Mouse (Mus musculus): ENCODE data around the gene Macf1. TPM values are rescaled to one million over a fixed set of nuclear protein-coding genes. Genes with fewer than 3 reads are reported as not detected.
"Not testable (repeated sequence)": the region's sequence is repeated elsewhere in the genome, so short reads cannot be mapped to it uniquely, and the experiment has no call there.

Gene Macf1
- polyA plus RNA-seq, 2 experiments = 79.8 to 103 TPM

DNA sequence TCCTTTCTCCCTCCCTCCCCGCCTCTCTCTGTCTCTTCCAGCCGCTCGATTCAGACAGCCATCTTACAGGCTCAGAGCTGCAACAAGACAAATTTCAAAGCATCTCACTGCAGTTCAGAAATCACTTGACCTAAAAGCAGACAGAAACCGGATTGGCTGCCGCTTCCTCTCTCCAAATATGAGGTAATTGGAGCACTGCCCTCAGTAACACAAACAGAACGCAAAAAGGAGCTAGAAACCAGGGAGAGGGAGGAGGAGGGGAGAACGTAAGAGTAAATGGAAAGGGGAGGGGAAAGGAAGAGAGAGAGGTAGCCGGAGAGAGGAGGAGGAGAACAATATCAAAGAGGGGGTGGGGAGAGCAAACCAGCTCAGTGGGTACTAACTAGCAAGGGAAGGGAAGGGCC is 156.6 kb downstream of the Macf1 start:
- Histone ChIP-seq H3K27ac (replicated peaks; ENCODE audit: low read depth, low read length) (peak overlapping the region; percentile 21), H3K9ac (ENCODE audit: low read depth, low read length, severe bottlenecking) (peak overlapping the region; percentile 46), H3K36me3 (ENCODE audit: control insufficient read depth, insufficient read depth, low read length) (no peaks in the 10 kb centered on the region), H3K27me3 (ENCODE audit: control insufficient read depth, insufficient read depth, low read length) (no peaks in the 10 kb centered on the region), H3K4me2 (replicated peaks; ENCODE audit: low read depth, low read length, severe bottlenecking) (peak overlapping the region; percentile 48), H3K4me1 (ENCODE audit: control insufficient read depth, insufficient read depth, low read length) (peaks cover 17% of the 10 kb centered on the region), H3K9me3 (ENCODE audit: control insufficient read depth, low read length) (no peaks in the 10 kb centered on the region), H3K4me3 (replicated peaks; ENCODE audit: low read length) (peak overlapping the region; percentile 27)
- ATAC-seq (ENCODE audit: low FRiP score, low read depth) (peak; percentile 58; the same call in 1 of the 2 replicates), DNase-seq (ENCODE audit: low spot score) (peak; percentile 9)
- no peak for TF ChIP-seq POLR2A (IDR thresholded peaks at IDR 0.05; ENCODE audit: borderline replicate concordance, extremely low read depth, insufficient read depth, insufficient read length)
- WGBS = 3% methylated on average over 8 of the region's 8 CpGs

DNA sequence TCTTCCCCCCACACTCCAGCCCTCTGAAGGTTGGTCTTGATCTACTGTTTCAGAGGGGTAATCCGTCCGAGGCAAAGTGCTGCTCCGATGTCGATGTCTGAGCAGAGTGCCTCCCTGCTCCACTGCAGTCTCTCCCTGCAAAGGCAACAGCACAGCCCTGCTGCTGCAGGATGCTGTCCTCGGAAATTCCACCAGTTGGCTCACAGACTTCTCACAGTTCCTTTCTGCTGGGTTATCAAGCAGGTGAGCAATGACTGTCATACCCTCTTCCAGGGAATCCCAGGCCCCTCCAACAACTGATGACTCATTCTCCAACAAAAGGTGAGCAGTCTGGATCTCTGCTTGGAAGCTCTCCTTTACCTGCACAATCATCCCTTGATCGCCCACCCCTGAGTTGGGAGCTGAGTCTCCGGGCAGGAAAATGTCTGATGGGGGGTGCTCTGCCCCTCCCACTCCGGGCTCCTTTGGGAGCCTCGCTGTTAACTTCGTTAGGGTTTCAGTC is 157.3 kb downstream of the Macf1 start:
- Histone ChIP-seq H3K9ac (ENCODE audit: low read depth, low read length, severe bottlenecking) (peak overlapping the region; percentile 46), H3K4me3 (replicated peaks; ENCODE audit: low read length) (peak overlapping the region; percentile 27), H3K36me3 (ENCODE audit: control insufficient read depth, insufficient read depth, low read length) (no peaks in the 10 kb centered on the region), H3K9me3 (ENCODE audit: control insufficient read depth, low read length) (no peaks in the 10 kb centered on the region), H3K27ac (replicated peaks; ENCODE audit: low read depth, low read length) (0 out of 2 replicates have a peak overlapping the region, but pooled peaks have one; percentile 21), H3K4me2 (replicated peaks; ENCODE audit: low read depth, low read length, severe bottlenecking) (peak overlapping the region; percentile 48), H3K4me1 (ENCODE audit: control insufficient read depth, insufficient read depth, low read length) (peaks cover 17% of the 10 kb centered on the region), H3K27me3 (ENCODE audit: control insufficient read depth, insufficient read depth, low read length) (no peaks in the 10 kb centered on the region)
- 38% methylated on average over 10 of the region's 10 CpGs for WGBS
- DNase-seq (ENCODE audit: low spot score) (no peak), ATAC-seq (ENCODE audit: low FRiP score, low read depth) (no peak)
- TF ChIP-seq POLR2A (IDR thresholded peaks at IDR 0.05; ENCODE audit: borderline replicate concordance, extremely low read depth, insufficient read depth, insufficient read length) = no peak

DNA sequence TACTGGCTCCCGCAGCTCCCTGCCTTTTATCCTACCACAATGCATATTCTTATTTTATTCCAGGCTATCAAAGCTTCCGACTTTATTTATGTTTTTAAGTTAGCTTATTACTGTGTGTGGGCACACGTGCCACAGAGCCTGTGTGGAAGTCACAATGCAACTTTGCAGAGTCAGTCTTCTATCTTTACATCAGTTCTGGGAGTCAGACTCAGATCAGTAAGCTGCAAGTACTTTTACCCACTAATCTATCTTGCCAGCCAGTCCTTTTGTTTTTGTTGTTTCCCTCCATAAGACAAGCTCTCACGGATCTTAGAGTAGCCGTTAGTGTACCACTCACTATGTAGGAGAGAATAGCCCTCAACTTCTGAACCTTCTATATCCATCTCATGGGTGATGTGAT is 159.4 kb downstream of the Macf1 start:
- no peaks in the 10 kb centered on the region for H3K27me3 ChIP-seq (ENCODE audit: control insufficient read depth, insufficient read depth, low read length)
- H3K36me3 ChIP-seq (ENCODE audit: control insufficient read depth, insufficient read depth, low read length) = no peaks in the 10 kb centered on the region
- H3K27ac ChIP-seq (replicated peaks; ENCODE audit: low read depth, low read length) = no peak overlapping the region
- 89% methylated on average over 5 of the region's 5 CpGs for WGBS
- peaks cover 17% of the 10 kb centered on the region for H3K4me1 ChIP-seq (ENCODE audit: control insufficient read depth, insufficient read depth, low read length)
- H3K9me3 ChIP-seq (ENCODE audit: control insufficient read depth, low read length) = no peaks in the 10 kb centered on the region
- TF ChIP-seq POLR2A (IDR thresholded peaks at IDR 0.05; ENCODE audit: borderline replicate concordance, extremely low read depth, insufficient read depth, insufficient read length) = no peak
- no peak overlapping the region for H3K4me3 ChIP-seq (replicated peaks; ENCODE audit: low read length)
- H3K4me2 ChIP-seq (replicated peaks; ENCODE audit: low read depth, low read length, severe bottlenecking) = no peak overlapping the region
- ATAC-seq (ENCODE audit: low FRiP score, low read depth) (no peak), DNase-seq (ENCODE audit: low spot score) (no peak)
- H3K9ac ChIP-seq (ENCODE audit: low read depth, low read length, severe bottlenecking) = no peak overlapping the region

DNA sequence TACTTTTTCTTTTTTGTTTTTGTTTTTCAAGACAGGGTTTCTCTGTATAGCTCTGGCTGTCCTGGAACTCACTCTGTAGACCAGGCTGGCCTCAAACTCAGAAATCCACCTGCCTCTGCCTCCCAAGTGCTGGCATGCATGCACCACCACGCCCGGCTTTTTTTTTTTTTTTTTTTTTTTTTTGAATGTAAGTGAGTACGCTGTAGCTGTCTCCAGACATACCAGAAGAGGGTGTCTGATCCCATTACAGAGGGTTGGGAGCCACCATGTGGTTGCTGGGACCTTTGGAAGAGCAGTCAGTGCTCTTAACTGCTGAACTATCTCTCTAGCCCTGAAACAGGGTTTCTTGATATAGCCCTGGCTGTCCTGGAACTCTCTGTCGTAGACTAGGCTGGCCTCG is 164.0 kb downstream of the Macf1 start:
- H3K36me3 ChIP-seq (ENCODE audit: control insufficient read depth, insufficient read depth, low read length); H3K27ac ChIP-seq (replicated peaks; ENCODE audit: low read depth, low read length); H3K4me2 ChIP-seq (replicated peaks; ENCODE audit: low read depth, low read length, severe bottlenecking); ATAC-seq (ENCODE audit: low FRiP score, low read depth); DNase-seq (ENCODE audit: low spot score); H3K9ac ChIP-seq (ENCODE audit: low read depth, low read length, severe bottlenecking); H3K4me3 ChIP-seq (replicated peaks; ENCODE audit: low read length); H3K27me3 ChIP-seq (ENCODE audit: control insufficient read depth, insufficient read depth, low read length); H3K9me3 ChIP-seq (ENCODE audit: control insufficient read depth, low read length); H3K4me1 ChIP-seq (ENCODE audit: control insufficient read depth, insufficient read depth, low read length): not testable (repeated sequence)
- 86% methylated on average over 5 of the region's 5 CpGs for WGBS

DNA sequence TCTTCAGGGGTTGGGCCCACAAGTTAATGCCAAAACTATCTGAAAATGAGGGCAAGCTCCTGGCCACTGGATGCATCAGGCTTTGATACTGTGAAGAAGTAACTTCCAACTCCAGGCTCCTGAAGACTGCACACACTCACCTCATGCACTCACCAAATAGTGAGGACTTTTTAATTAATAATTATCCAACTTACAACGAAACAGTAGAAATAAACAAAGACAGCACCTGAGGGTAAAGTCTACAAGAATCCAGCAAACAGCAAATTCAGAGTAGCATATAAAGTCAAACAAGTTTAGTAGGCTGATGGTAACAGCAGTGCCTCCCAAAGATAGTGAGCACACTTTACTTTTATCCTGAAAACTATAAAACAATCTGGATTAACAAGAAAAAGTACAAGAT is 168.5 kb downstream of the Macf1 start:
- no peak overlapping the region for H3K9ac ChIP-seq (ENCODE audit: low read depth, low read length, severe bottlenecking)
- H3K9me3 ChIP-seq (ENCODE audit: control insufficient read depth, low read length) = no peaks in the 10 kb centered on the region
- no peak overlapping the region for H3K27ac ChIP-seq (replicated peaks; ENCODE audit: low read depth, low read length)
- H3K27me3 ChIP-seq (ENCODE audit: control insufficient read depth, insufficient read depth, low read length) = no peaks in the 10 kb centered on the region
- no peak for TF ChIP-seq POLR2A (IDR thresholded peaks at IDR 0.05; ENCODE audit: borderline replicate concordance, extremely low read depth, insufficient read depth, insufficient read length)
- no peak overlapping the region for H3K4me2 ChIP-seq (replicated peaks; ENCODE audit: low read depth, low read length, severe bottlenecking)
- H3K4me3 ChIP-seq (replicated peaks; ENCODE audit: low read length) = no peak overlapping the region
- WGBS = 78% methylated on average over 1 of the region's 1 CpGs
- DNase-seq (ENCODE audit: low spot score) (no peak), ATAC-seq (ENCODE audit: low FRiP score, low read depth) (no peak)
- H3K36me3 ChIP-seq (ENCODE audit: control insufficient read depth, insufficient read depth, low read length) = peaks cover 18% of the 10 kb centered on the region
- no peaks in the 10 kb centered on the region for H3K4me1 ChIP-seq (ENCODE audit: control insufficient read depth, insufficient read depth, low read length)

DNA sequence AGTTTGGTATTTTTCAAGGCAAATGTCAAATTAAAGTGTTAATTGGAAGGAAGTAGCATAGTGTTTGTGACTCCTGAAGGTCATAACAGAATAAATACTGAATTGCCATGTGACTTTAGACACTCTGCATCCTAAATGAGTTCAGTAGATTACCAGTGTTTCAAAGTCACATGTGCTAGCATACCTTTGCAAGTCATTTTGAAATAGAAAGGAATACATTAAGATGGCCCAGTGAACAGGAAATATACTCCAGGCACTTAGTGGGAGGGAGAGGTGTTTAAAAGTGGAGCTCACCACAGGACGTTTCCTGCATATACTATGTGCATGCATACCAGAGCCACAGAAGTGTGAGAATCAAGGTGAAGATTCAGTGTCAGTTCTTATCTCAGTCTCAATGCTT is 174.0 kb downstream of the Macf1 start:
- H3K4me1 ChIP-seq (ENCODE audit: control insufficient read depth, insufficient read depth, low read length) = no peaks in the 10 kb centered on the region

More for the DNA sequence above, 174.0 kb downstream of the Macf1 start:
- Histone ChIP-seq H3K9ac (ENCODE audit: low read depth, low read length, severe bottlenecking) (no peak overlapping the region), H3K36me3 (ENCODE audit: control insufficient read depth, insufficient read depth, low read length) (peaks cover 62% of the 10 kb centered on the region), H3K27ac (replicated peaks; ENCODE audit: low read depth, low read length) (no peak overlapping the region), H3K27me3 (ENCODE audit: control insufficient read depth, insufficient read depth, low read length) (no peaks in the 10 kb centered on the region), H3K9me3 (ENCODE audit: control insufficient read depth, low read length) (no peaks in the 10 kb centered on the region), H3K4me3 (replicated peaks; ENCODE audit: low read length) (no peak overlapping the region), H3K4me2 (replicated peaks; ENCODE audit: low read depth, low read length, severe bottlenecking) (no peak overlapping the region)
- 57% methylated on average over 1 of the region's 1 CpGs for WGBS
- ATAC-seq (ENCODE audit: low FRiP score, low read depth) (no peak), DNase-seq (ENCODE audit: low spot score) (no peak)
- no peak for TF ChIP-seq POLR2A (IDR thresholded peaks at IDR 0.05; ENCODE audit: borderline replicate concordance, extremely low read depth, insufficient read depth, insufficient read length)

Data from limb, embryonic 14.5 days (tissue).